Mouse (Mus musculus) retina, postnatal 7 days (tissue): ENCODE results near the gene Pitpnm3.

Source experiments
- DNase-seq: peaks from one replicate; pipeline ENCODE4 v3.0.0-alpha.2; 2012; ENCODE audit warnings: low read depth, low spot score

Pitpnm3 gene

GRCm38 (mm10) chr11:72050895-72051858 lies 84.4 kb downstream of the Pitpnm3 start:
- no peak for DNase-seq

GRCm38 (mm10) chr11:72050168-72050894 lies 85.2 kb downstream of the Pitpnm3 start:
- no peak for DNase-seq

- no peak for DNase-seq
Measured at GRCm38 (mm10) chr11:72049171-72049759, 86.3 kb downstream of the Pitpnm3 start.

GRCm38 (mm10) chr11:72048730-72049129 lies 86.8 kb downstream of the Pitpnm3 start:
- no peak for DNase-seq

GRCm38 (mm10) chr11:72044231-72044630 lies 91.3 kb downstream of the Pitpnm3 start:
- no peak for DNase-seq

GRCm38 (mm10) chr11:72042631-72043030 lies 92.9 kb downstream of the Pitpnm3 start:
- DNase-seq = no peak

GRCm38 (mm10) chr11:72041768-72042607 lies 93.6 kb downstream of the Pitpnm3 start, which contains the start of gene Pimreg:
TSS of gene Pimreg (plus strand) at chr11:72042032.
- DNase-seq = peak; percentile 72

- no peak for DNase-seq
Measured at GRCm38 (mm10) chr11:72041290-72041767, 94.2 kb downstream of the Pitpnm3 start.

GRCm38 (mm10) chr11:72039599-72040386 lies 95.8 kb downstream of the Pitpnm3 start:
- DNase-seq = no peak

- peak; percentile 76 for DNase-seq
Measured at GRCm38 (mm10) chr11:72037996-72038395, 97.6 kb downstream of the Pitpnm3 start.

GRCm38 (mm10) chr11:72037409-72037808 lies 98.2 kb downstream of the Pitpnm3 start, which contains the start of gene Aipl1:
TSS of gene Aipl1 (minus strand) at chr11:72037509.
- no peak for DNase-seq

GRCm38 (mm10) chr11:72032589-72032988 lies 103.0 kb downstream of the Pitpnm3 start:
- no peak for DNase-seq

- DNase-seq = no peak
Measured at GRCm38 (mm10) chr11:72032091-72032490, 103.5 kb downstream of the Pitpnm3 start.

GRCm38 (mm10) chr11:72031353-72031752 lies 104.2 kb downstream of the Pitpnm3 start:
- no peak for DNase-seq

- DNase-seq = no peak
Measured at GRCm38 (mm10) chr11:72029143-72029542, 106.4 kb downstream of the Pitpnm3 start.

- DNase-seq = no peak
Measured at GRCm38 (mm10) chr11:72027836-72028235, 107.7 kb downstream of the Pitpnm3 start.

- no peak for DNase-seq
Measured at GRCm38 (mm10) chr11:72026516-72026915, 109.1 kb downstream of the Pitpnm3 start.

GRCm38 (mm10) chr11:72025843-72026242 lies 109.7 kb downstream of the Pitpnm3 start:
- DNase-seq = no peak

- peak; percentile 70 for DNase-seq
Measured at GRCm38 (mm10) chr11:72024193-72024781, 111.3 kb downstream of the Pitpnm3 start.

- no peak for DNase-seq
Measured at GRCm38 (mm10) chr11:72023581-72023980, 112.0 kb downstream of the Pitpnm3 start.
